Mouse (Mus musculus) limb, embryonic 10.5 days (tissue): ENCODE results near the gene Olfr373. TPM values are rescaled to one million over a fixed set of nuclear protein-coding genes. Genes with fewer than 3 reads are reported as not detected.

Experiments
- polyA plus RNA-seq: library from polyadenylated mRNA; unstranded; fragments of >200 nt; fragmentation: Nextera tagmentation; extraction: Ambion mirVana; gene quantifications from 2 replicates; pipeline ENCODE4 v1.2.1, GENCODE M21; 2016

Gene Olfr373
- polyA plus RNA-seq, 1 experiment from 2014 or later: not detected

Other genes with a start within 250 kb of the Olfr373 start
- 3.7 and 3.9 TPM in 2 replicates for gene Zfp709, start 201.2 kb upstream of the Olfr373 start, polyA plus RNA-seq
- gene Zfp882, start 174.6 kb upstream of the Olfr373 start, polyA plus RNA-seq: 5.4 and 7.2 TPM in 2 replicates
- gene Zfp617, start 174.5 kb upstream of the Olfr373 start, polyA plus RNA-seq: 27.4 and 34.3 TPM in 2 replicates
- gene Zfp961, start 132.1 kb upstream of the Olfr373 start, polyA plus RNA-seq: 28.0 and 28.1 TPM in 2 replicates
- 0.58 and 0.71 TPM in 2 replicates for gene Cyp4f18, start 73.6 kb upstream of the Olfr373 start, polyA plus RNA-seq
- gene Olfr372, start 42.0 kb upstream of the Olfr373 start, polyA plus RNA-seq: not detected in 2 replicates
- 0.04 TPM in 1 of 2 replicates, not detected in the other for gene Olfr374, start 23.9 kb downstream of the Olfr373 start, polyA plus RNA-seq
- 828 and 829 TPM in 2 replicates for gene Tpm4, start 51.8 kb downstream of the Olfr373 start, polyA plus RNA-seq
- gene Rab8a, start 78.0 kb downstream of the Olfr373 start, polyA plus RNA-seq: 137 and 139 TPM in 2 replicates
- gene Hsh2d, start 106.5 kb downstream of the Olfr373 start, polyA plus RNA-seq: not detected in 2 replicates
- gene Cib3, start 129.7 kb downstream of the Olfr373 start, polyA plus RNA-seq: not detected in 2 replicates
- gene Gm11034, start 130.5 kb downstream of the Olfr373 start, polyA plus RNA-seq: not detected in 2 replicates
- gene Fam32a, start 136.6 kb downstream of the Olfr373 start, polyA plus RNA-seq: 69.3 and 70.4 TPM in 2 replicates
- 132 and 144 TPM in 2 replicates for gene Ap1m1, start 156.8 kb downstream of the Olfr373 start, polyA plus RNA-seq
- 25.6 and 29.2 TPM in 2 replicates for gene Gm10282, start 222.1 kb downstream of the Olfr373 start, polyA plus RNA-seq
- 3.1 and 3.6 TPM in 2 replicates for gene Klf2, start 235.9 kb downstream of the Olfr373 start, polyA plus RNA-seq